Mouse (Mus musculus) limb, embryonic 11.5 days (tissue): ENCODE results near the gene Fggy. TPM values are rescaled to one million over a fixed set of nuclear protein-coding genes. Genes with fewer than 3 reads are reported as not detected.

ENCODE experiments used
- ATAC-seq: fragments of 200-750 bp; cut with Nextera tagmentation; 2 replicates; pipeline ENCODE4 v1.8.0; 2017; ENCODE audit warnings: low read depth; ENCODE audit not compliant: insufficient number of reproducible peaks, low FRiP score, low TSS enrichment
- DNase-seq: peaks from one replicate; pipeline ENCODE4 v3.0.0-alpha.2; 2015; ENCODE audit warnings: low spot score
- H3K27ac ChIP-seq: fragments of 300-500 bp; sonication (generic); replicated peaks from 2 replicates; pipeline ENCODE4 v1.5.1; 2014; ENCODE audit warnings: low read depth, mild to moderate bottlenecking, low read length
- H3K27me3 ChIP-seq: fragments of 300-500 bp; sonication (generic); 2 replicates; pipeline ENCODE4 v1.6.1; 2014; ENCODE audit warnings: mild to moderate bottlenecking, low read length, mixed read lengths; ENCODE audit not compliant: control insufficient read depth, insufficient read depth
- H3K36me3 ChIP-seq: fragments of 300-500 bp; sonication (generic); 2 replicates; pipeline ENCODE4 v1.6.1; 2014; ENCODE audit warnings: mild to moderate bottlenecking, low read length, moderate library complexity, mixed read lengths; ENCODE audit not compliant: control insufficient read depth, insufficient read depth
- H3K4me1 ChIP-seq: fragments of 300-500 bp; sonication (generic); 2 replicates; pipeline ENCODE4 v1.6.1; 2014; ENCODE audit warnings: low read length, mixed read lengths; ENCODE audit not compliant: control insufficient read depth, insufficient read depth
- H3K4me2 ChIP-seq: fragments of 300-500 bp; sonication (generic); 2 replicates; pipeline ENCODE4 v1.6.1; 2014; ENCODE audit warnings: low read depth, mild to moderate bottlenecking, moderate library complexity; ENCODE audit not compliant: severe bottlenecking
- H3K4me3 ChIP-seq: fragments of 300-500 bp; sonication (generic); 2 replicates; pipeline ENCODE4 v1.5.1; 2014; ENCODE audit warnings: low read depth, low read length
- H3K9ac ChIP-seq: fragments of 300-500 bp; sonication (generic); 2 replicates; pipeline ENCODE4 v1.6.1; 2014; ENCODE audit warnings: mild to moderate bottlenecking, low read length
- H3K9me3 ChIP-seq: fragments of 300-500 bp; sonication (generic); 2 replicates; pipeline ENCODE4 v1.6.1; 2016; ENCODE audit warnings: low read length; ENCODE audit not compliant: control insufficient read depth
- WGBS: fragments of 180-500 bp; shearing (Covaris S2); extraction: QIAGEN DNeasy Blood & Tissue Kit; methylation state at CpG from one replicate; pipeline ENCODE4 v1.1.7; 2014; 5-methylcytosine and 5-hydroxymethylcytosine counted together
- polyA plus RNA-seq: library from polyadenylated mRNA; unstranded; fragments of >200 nt; fragmentation: Nextera tagmentation; extraction: Ambion mirVana; gene quantifications from 2 replicates; pipeline ENCODE4 v1.2.1, GENCODE M21; 2014

Gene Fggy
- polyA plus RNA-seq, 1 experiment from 2014 or later: 8.4 TPM

GRCm38 (mm10) chr4:95709750-95710149, 152.4 kb downstream of the Fggy start:
- DNase-seq: no peak
- no peak overlapping the region for H3K4me3 ChIP-seq
- H3K27me3 ChIP-seq: no peaks in the 10 kb centered on the region
- H3K27ac ChIP-seq: no peak overlapping the region
- H3K36me3 ChIP-seq: no peaks in the 10 kb centered on the region
- no peak overlapping the region for H3K4me2 ChIP-seq
- H3K4me1 ChIP-seq: no peaks in the 10 kb centered on the region
- 87% methylated on average over 1 of the region's 1 CpGs for WGBS
- no peak for ATAC-seq
- H3K9ac ChIP-seq: no peak overlapping the region
- no peaks in the 10 kb centered on the region for H3K9me3 ChIP-seq

GRCm38 (mm10) chr4:95712802-95713201, 155.5 kb downstream of the Fggy start:
- H3K9ac ChIP-seq: no peak overlapping the region
- ATAC-seq (no peak), DNase-seq (no peak)
- H3K4me3 ChIP-seq: no peak overlapping the region
- no peak overlapping the region for H3K27ac ChIP-seq
- no peaks in the 10 kb centered on the region for H3K4me1 ChIP-seq
- 92% methylated on average over 1 of the region's 1 CpGs for WGBS
- no peak overlapping the region for H3K4me2 ChIP-seq
- no peaks in the 10 kb centered on the region for H3K36me3 ChIP-seq
- no peaks in the 10 kb centered on the region for H3K27me3 ChIP-seq
- no peaks in the 10 kb centered on the region for H3K9me3 ChIP-seq

- ATAC-seq (no peak), DNase-seq (no peak)
- WGBS: 84% methylated on average over 3 of the region's 3 CpGs
- H3K9me3 ChIP-seq: no peaks in the 10 kb centered on the region
- no peak overlapping the region for H3K27ac ChIP-seq
- H3K9ac ChIP-seq: no peak overlapping the region
- H3K27me3 ChIP-seq: no peaks in the 10 kb centered on the region
- H3K36me3 ChIP-seq: no peaks in the 10 kb centered on the region
- no peak overlapping the region for H3K4me3 ChIP-seq
- H3K4me2 ChIP-seq: no peak overlapping the region
- H3K4me1 ChIP-seq: no peaks in the 10 kb centered on the region
Observed at GRCm38 (mm10) chr4:95713271-95713670, 156.0 kb downstream of the Fggy start.

- Histone ChIP-seq H3K9me3 (no peaks in the 10 kb centered on the region), H3K27me3 (no peaks in the 10 kb centered on the region), H3K36me3 (no peaks in the 10 kb centered on the region), H3K4me3 (no peak overlapping the region), H3K9ac (no peak overlapping the region), H3K4me2 (no peak overlapping the region), H3K27ac (no peak overlapping the region), H3K4me1 (no peaks in the 10 kb centered on the region)
- DNase-seq: no peak
- no peak for ATAC-seq
- 87% methylated on average over 3 of the region's 3 CpGs for WGBS
Observed at GRCm38 (mm10) chr4:95716137-95716536, 158.8 kb downstream of the Fggy start.

GRCm38 (mm10) chr4:95723615-95724014, 166.3 kb downstream of the Fggy start:
- no peaks in the 10 kb centered on the region for H3K4me1 ChIP-seq
- H3K9me3 ChIP-seq: no peaks in the 10 kb centered on the region
- no peak overlapping the region for H3K4me2 ChIP-seq
- DNase-seq (no peak), ATAC-seq (no peak)
- no peak overlapping the region for H3K4me3 ChIP-seq
- H3K27me3 ChIP-seq: no peaks in the 10 kb centered on the region
- H3K9ac ChIP-seq: no peak overlapping the region
- no peaks in the 10 kb centered on the region for H3K36me3 ChIP-seq
- no peak overlapping the region for H3K27ac ChIP-seq

- no peak for ATAC-seq
Observed at GRCm38 (mm10) chr4:95726361-95726760, 169.1 kb downstream of the Fggy start.

GRCm38 (mm10) chr4:95729142-95729826, 172.0 kb downstream of the Fggy start:
- Histone ChIP-seq H3K4me3 (no peak overlapping the region), H3K4me2 (no peak overlapping the region), H3K27me3 (no peaks in the 10 kb centered on the region), H3K9ac (no peak overlapping the region), H3K4me1 (peaks cover 4% of the 10 kb centered on the region), H3K36me3 (no peaks in the 10 kb centered on the region), H3K27ac (no peak overlapping the region), H3K9me3 (no peaks in the 10 kb centered on the region)
- no peak for DNase-seq
- no peak for ATAC-seq
- 49% methylated on average over 3 of the region's 3 CpGs for WGBS

More at GRCm38 (mm10) chr4:95726361-95726760, 169.1 kb downstream of the Fggy start:
- no peaks in the 10 kb centered on the region for H3K9me3 ChIP-seq
- H3K36me3 ChIP-seq: no peaks in the 10 kb centered on the region
- WGBS: 97% methylated on average over 2 of the region's 2 CpGs
- no peaks in the 10 kb centered on the region for H3K27me3 ChIP-seq
- no peak overlapping the region for H3K4me3 ChIP-seq
- no peak overlapping the region for H3K4me2 ChIP-seq
- H3K27ac ChIP-seq: no peak overlapping the region
- no peak for DNase-seq
- no peak overlapping the region for H3K9ac ChIP-seq
- H3K4me1 ChIP-seq: no peaks in the 10 kb centered on the region

GRCm38 (mm10) chr4:95731110-95731509, 173.8 kb downstream of the Fggy start:
- ATAC-seq: no peak
- Histone ChIP-seq H3K4me2 (no peak overlapping the region), H3K36me3 (no peaks in the 10 kb centered on the region), H3K27ac (no peak overlapping the region), H3K27me3 (no peaks in the 10 kb centered on the region), H3K4me1 (peaks cover 4% of the 10 kb centered on the region), H3K4me3 (no peak overlapping the region), H3K9ac (no peak overlapping the region), H3K9me3 (no peaks in the 10 kb centered on the region)
- DNase-seq: no peak
- WGBS: 83% methylated on average over 2 of the region's 2 CpGs
